Mouse (Mus musculus): ENCODE results near the gene Rasgef1c.

The Rasgef1c gene

DNA sequence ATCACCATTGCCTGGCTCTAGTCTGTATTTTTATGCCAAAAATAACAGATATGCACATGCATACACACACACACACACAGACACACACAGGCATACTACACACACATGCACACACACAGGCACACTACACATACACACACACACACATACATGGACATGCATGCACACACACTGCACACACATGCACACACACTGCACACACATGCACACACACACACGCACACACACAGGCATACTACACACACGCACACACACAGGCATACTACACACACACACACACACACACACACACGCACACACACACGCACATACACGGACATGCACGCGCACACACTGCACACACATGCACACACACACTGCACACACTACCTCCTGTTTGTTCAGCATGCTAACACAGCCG lies 77.3 kb downstream of the Rasgef1c start:
- no peak for DNase-seq

DNA sequence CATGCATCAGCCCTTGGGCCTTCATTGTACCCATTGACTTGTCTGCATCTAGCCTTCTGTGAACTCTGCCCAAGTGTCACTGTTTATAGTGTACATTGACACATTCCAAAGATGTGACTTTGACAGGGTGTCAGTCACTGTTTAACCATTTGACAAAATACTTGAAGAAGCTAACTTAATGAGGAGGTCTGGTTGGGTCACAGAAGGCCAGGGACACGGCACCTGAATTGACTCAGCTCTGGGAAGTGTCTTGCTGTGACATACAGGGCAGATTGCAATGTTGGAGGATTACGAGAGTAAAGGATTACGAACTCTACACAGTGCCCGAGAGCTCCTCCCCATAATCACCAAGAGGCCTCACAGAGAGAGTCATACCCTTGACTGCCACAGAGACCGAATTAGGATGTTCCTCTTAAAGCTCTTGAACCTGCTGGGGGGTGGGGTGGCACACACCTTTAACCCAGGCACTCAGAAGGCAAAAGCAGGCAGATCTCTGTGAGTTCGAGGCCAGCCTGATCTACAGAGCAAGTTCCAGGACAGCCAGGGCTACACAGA lies 79.1 kb downstream of the Rasgef1c start:
- DNase-seq = no peak

DNA sequence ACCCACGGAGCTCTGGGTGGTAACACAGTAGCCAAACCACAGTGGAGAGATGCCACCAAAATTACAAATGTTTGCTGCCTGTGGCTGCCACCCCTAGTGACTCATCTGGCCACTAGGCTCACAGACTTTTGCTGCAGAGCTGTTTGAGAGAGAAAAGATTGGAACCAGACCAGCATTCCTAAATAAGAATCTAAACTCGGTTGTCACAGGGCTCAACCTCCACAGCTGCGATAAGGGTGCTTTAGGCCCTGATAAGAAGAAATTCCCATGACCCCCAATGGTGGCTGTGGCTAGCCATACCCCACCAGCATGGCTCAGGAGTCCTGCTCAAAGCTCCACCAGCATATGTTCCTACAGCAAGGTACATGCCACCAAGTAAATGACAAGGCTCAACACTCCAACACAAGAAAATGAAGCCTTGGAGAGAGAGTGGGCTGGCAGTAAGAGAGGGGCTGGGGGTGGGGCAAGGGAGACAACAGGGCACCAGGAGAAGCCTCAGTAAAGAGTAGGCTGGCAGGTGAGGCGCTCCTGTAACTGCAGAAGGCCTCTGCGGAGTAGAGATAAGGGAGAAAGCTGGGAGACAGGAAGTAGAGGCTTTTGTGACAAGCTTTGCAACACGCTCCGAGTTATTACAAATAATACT lies 79.8 kb downstream of the Rasgef1c start:
- DNase-seq = no peak

DNA sequence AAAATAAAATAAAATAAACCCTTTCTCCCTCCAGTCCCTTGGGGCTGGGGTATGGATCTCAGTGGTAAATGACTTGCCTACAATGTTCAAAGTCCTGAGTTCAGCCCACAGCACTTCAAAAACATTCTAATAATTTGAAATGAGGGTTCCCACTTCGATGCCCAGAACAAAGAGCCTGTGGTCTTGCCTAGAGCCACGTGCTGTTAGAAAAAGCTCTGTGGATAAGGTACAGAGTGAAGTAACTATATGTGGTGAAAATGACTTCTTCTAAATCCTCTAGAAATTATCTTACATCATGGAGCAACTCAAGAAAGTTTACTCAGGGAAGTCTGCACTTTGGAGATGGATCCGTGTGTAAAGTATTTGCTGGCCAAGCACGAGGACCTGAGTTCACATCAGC lies 80.5 kb downstream of the Rasgef1c start:
- DNase-seq = no peak

DNA sequence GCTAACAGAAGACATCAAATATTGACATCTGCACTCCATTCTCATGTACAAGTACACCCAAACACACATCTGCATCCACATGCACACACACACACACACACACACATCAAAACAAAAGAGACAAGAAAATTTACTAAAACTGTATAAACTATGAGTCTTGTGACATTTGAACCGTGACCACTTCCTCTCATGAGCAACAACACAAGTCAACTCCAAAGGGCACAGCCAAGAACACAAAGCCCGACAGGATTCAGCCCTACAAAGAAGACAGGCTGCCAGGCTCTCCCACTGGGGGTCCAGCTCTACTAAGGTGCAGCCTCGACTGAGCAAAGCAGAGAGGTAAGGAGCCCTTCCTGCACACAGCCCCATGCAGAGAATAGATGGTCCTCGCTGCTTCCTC lies 81.2 kb downstream of the Rasgef1c start:
- no peak for DNase-seq

DNA sequence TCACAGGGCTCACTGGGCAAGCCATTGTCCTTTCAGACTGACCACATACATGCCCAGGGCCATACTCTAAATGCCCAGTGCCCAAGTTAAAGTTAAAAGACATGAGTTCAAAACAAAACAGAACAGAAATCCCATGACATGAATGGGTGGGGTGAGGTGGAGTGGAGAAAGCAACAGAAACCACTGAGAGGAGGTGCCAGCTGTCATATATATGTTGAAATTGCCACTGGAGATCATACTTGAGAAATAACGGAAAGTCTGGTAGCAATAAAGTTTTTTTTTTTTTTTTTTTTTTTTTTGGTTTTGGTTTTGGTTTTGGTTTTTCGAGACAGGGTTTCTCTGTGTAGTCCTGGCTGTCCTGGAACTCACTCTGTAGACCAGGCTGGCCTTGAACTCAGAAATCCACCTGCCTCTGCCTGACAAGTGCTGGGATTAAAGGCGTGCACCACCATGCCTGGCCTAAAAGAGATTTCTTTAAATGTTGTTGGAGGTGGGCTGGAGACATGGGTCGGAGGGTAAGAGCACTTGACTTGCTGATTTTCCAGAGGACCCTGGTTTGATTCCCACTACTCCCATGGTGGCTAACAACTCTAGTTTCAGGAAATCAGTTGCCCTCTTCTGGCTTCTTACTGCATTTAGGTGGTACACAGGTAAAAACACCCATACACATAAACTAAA lies 82.4 kb downstream of the Rasgef1c start:
- DNase-seq = no peak

DNA sequence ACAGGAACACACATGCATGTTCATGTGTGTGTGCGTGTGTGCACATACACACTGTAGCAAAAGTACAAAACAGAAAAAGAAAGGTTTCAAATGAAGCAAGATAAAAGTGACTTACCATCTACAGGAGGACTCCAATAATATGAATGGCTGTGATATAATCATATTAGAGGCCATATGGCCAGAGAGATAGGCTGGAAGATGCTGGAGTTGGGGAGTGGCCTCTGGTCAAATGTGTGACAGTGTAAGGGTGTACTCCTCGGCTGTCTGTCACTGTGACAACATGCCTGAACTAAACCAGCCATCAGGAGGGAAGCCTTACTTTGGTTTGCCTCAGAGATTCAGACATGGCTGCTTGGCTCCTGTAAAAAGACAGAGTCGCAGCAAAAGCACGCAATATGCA lies 83.4 kb downstream of the Rasgef1c start:
- no peak for DNase-seq

DNA sequence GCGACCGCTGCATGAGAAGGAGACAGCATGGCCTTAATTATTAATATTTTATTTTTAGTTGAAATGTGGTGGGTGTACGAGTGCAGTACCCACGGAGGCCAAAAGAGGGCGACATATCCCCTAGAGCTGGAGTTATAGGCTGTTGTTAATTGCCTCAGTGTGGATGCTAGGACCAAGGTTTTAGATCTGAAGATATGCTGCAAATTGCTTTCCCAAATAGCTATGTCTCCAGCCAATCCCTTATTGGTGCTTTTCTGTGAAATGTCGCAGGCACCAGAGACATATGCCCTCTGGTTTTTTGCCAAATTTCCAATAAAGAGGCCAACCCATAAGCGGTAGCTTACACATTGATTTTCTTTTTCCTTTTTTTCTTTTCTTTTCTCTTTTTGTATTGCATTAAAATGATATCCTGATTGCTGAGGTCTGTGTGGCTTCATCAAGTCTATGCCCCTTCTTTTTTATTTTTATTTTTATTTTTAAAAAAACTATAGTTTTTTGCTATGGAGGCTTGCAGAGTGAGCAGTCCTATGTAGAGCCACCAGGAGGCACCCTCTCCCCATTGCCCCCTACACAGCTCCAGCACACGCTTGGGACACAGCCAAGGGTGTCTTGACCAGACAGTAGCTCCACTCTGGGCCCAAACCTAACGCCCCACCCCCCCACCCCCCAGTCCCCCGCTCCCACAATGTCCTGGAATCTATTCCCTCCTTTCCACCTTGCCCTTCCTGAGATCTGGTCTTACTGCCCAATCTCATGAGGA lies 84.8 kb downstream of the Rasgef1c start:
- peak; percentile 71 for DNase-seq

DNA sequence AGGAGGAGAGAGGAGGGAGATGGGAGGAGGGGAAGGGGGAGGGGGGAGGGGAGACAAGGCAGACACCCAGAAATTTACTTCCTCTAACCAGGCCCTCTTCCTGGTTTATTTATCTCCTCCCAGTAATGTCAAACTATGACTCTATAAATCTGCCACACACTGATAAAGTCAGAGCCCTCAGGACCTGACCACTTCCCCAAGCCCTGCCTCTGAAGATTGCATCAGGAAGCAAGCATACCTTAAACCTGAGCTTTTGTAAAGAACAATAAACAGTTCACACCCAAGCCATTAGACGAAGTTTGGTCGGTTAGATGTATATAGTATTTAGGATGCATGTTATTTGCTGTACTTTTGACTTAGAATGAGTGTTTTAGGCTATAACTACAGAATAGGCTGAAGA lies 92.9 kb downstream of the Rasgef1c start:
- DNase-seq = no peak

DNA sequence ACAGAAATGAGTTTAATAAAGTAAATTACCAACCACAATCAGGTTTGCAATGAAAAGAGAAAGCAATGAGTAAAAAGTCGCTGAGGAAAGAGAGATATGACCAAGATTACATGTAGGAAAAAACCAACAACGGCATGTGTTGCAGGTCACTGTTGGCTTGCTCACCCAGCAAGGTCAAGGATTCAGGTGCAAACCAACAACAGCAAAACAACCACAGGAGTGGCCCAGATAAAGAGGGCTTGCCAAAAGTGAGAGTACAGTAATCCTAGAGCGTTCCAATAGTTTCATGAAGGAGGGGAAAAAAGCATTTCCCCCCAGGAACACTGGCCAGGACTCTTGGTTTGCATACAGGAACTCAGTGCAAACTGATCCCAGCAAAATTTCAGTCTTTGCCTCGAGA lies 94.8 kb downstream of the Rasgef1c start:
- DNase-seq = no peak

DNA sequence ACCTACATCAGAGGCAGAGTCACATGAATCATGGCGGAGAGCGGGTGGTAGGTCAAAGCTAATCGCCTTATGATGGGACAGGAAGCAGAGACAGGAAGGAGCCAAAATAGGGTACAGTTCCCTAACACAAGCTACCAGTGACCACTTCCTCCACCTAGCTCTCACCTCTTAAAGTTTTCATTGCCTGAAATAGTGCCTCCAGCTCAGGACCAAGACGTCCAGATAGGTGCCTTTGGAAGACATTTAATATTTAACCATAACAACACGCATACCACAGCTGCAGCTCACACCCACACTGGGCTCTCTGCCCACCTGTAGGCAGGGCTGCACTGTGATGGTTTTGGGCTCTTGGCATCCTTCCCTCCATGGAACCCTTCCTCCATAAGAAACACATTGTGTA lies 95.7 kb downstream of the Rasgef1c start:
- DNase-seq = no peak

DNA sequence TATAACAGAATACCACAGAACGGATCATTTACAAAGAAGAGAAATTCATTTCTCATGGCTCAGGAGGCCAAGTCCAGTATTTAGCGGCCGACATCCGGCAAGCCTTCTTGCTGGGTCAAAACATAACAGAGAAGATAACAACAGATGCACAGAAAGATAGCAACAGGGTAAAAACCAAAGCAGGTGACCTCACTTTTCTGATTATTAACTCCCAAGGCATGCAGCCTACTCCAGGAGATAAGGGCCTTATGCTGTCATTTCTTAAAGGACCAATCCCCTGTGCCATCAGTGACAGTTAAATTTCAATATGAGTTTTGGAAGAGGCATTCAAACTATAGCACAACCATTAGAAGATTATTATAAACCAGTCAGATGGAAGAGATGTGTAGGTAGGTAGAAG lies 101.2 kb downstream of the Rasgef1c start:
- DNase-seq = no peak

DNA sequence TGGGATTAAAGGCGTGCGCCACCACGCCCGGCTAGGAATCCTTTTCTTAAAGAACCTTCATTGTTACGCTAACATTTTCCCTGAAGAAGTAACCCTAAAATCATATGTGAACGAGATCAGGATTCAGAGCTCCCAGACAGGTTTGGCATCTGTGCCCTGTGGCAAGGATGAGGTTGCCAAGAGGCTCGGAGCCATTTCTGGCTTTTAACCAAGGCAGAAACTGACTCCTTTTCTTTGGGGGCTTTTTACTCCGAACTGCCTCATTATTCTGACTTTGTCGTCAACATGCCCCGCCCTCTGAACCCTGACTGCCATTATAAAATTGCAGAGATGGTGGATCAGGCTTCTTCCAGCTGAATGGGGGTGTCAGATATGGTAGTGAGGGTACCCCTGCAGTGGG lies 106.1 kb downstream of the Rasgef1c start:
- no peak for DNase-seq

DNA sequence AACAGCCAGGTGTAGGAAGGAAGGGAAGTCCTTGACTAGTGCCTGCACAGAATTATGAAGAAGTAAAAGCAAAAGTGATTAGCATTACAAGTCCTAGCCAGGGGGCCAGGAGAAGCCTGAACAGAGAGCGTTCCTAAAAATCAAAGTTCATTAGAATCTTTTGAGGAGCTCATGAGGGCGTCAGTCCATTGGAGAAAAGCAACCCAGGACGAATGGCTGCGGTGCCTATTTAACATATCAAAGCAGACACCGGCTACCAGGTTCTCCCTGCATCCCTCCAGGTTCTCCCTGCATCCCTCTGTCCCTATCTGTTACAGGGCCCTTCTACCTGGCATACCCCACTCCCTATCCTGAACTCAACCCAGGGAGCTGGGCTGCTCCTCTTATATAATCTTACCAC lies 106.6 kb downstream of the Rasgef1c start:
- DNase-seq = no peak

DNA sequence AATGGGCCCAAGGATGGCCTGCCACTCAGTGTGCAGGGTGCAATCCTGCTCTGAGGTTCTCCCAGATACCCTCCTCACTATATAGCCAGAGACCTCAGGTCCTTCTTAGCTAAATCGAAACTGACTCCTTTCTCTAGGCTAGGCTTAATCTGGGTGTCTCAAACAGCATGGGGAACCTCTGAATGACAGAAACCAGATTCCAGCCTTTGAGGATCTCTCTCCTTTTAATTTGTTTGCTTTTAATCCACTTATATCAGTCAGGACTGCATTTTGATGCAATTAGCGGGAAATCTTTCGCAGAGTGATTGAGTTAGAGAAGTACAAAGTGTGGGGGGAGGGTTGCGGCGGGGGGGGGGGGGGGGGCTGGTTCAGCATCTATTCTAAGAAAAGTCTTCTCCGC lies 111.4 kb downstream of the Rasgef1c start:
- DNase-seq = no peak

DNA sequence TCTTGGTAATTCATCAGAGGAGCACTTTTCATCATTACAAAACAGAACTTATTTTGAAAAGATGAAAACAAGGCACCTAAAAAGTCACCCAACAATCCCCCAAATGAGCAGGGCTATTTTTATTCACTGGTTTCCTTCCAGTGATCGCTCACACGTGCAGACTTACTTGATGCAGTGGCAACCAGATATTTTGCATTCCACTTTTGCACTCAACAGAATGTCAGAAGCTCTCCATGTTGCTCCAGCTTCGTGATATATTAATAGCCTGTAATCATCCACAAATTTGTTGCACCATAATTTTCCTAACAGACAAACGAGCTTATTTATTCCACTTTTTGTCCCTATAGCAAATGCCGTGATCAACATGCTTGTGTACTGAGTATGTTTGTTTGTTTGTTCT lies 114.9 kb downstream of the Rasgef1c start:
- no peak for DNase-seq

DNA sequence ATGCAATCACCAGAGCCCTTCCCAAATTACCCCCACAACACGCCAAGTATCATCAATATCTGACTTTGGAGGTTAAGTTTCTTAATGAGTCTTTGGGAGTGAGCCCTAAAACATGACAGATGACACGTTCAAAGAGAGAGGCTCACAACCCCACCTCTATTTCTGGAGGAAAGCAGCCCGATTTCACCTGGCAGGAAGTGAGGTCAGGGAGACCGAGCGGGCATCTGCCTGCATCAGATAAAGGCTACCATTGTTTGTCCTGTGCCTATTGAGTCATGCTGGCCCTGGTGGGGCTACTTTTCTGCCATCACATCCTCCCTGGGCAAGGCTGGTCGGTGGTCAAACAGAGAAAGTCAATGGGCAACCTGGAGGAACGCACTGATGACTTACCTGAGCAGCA lies 115.9 kb downstream of the Rasgef1c start:
- no peak for DNase-seq

DNA sequence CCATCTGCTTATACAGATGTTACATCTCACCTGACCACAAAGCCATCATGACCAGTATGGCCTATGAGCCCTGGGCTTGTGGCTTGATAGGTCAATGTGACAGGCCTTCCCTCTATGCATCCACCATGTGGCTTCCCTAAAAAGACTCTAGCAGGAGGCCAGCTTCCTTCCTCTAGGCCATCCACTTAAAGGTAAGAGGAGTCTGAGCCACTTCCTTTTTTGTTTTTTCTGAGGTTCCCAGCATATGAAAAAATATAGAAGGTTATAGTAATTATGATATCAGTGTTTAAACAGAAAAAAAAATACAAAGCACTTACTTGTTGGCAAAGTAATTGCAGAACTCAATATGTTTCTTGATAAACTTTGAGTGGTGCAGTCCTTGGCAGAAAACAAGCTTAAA lies 117.2 kb downstream of the Rasgef1c start:
- no peak for DNase-seq

DNA sequence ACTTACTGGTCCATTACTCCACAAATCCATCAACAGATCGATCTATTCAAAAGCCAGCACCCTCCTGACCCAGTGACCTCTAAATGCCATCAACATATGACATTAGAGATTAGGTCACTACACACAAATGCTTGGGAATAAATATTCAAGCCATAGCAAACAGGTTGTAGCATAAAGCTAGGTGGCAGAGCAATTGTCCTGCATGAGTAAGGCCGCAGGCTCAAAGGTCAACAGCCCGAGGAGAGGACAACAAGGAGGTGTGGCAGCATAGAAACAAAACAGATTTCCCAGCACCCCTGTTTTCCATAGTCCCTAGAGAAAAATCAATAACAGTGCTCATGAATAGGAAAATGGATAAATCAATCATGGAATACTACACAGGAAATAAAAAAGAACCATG lies 120.5 kb downstream of the Rasgef1c start:
- DNase-seq = no peak

DNA sequence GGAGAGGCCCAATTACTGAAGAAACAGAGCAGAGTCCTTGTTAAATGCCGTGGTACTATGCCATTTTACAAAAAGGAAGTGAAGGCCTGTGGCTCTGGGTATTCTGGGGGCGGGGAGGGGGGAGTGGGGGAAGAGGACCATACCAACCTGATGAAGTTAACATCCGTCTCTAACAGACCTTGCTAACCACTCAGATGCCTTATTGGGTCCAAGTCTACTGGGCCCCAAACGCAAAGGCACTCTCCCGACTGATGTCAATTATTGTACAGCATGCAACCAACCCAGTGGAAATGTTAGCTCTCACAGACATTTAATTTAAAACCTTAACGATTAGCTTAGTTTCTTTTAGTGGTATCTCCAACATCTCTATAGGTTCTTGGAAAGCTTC lies 122.8 kb downstream of the Rasgef1c start:
- DNase-seq = no peak

DNA sequence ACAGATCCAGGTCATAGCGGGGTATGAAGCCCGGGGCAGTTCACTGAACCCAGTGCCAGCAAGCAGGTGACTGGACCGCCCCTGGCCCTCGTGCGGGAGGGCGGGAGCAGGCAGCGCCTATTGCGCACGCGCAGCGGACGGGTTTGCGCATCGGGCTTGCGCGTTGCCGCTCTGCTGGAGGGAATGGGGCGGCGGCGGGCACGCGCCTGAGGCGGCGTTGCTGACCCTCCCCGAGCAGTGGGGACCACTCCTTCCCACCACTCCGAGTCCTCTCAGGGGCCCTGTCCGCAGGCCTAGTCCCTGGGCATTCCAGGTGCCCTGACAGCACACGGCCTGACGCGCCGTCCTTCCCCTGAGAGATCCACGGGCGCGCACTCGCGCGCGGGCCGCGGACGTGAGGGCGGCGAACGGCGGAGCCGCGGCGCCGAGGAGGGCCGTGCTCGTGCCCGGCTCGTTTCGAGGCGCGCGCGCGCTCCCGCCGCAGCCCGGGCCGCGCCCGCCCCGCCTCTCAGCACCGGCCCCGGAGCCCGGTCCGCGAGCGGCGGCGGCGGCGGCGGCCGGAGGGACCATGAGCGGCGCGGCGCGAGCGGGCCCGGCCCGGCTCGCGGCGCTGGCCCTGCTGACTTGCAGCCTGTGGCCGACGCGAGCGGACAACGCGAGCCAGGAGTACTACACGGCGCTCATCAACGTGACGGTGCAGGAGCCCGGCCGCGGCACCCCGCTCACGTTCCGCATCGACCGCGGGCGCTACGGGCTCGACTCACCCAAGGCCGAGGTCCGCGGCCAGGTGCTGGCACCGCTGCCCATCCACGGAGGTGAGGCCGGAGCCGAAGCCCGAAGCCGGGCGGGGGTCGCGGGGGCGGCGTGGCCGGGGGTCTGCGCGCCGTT lies 123.4 kb downstream of the Rasgef1c start, which contains the start of gene Rnf130:
Gene Rnf130, plus strand, starts transcription at position 514 of the 888 bp plus-strand sequence.
- peak; percentile 95 for DNase-seq

DNA sequence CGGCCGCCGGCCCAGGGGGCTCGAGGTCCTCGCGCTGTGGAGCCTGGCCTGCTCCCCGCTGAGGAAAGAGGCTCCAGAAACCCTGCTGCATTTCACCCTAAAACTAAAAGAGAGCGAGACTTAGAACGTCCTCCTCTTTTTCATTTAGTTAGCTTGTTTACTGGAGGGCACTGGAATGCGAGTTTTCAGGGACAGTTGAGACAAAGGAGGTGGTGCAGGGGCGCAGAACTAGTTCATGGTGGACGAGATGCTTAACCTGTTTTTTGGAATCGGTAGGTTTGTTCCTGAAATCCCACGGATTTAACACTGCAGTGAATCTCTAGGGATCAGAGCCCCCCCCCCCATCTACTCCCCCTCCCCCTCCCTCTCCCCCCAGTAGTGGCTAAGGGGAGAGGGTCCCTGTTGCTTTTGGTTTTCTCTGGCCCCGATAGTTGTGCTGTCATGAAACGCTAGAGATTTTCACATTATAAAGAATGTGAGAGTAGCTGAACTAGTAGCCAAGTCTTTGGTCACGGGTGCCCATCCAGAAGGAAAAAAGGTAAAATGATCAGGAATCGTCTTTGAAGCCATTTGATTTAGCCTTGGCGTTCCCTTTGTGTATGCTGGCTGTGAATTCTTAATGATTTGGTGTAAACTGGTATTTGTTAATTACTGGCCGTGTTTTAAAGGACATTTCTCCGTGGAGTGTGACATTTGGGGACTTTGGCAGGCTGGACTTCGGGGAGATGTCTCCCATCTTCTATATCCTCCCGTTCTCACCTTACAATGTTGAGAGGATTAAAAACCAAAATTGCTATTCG lies 124.3 kb downstream of the Rasgef1c start:
- DNase-seq = no peak
